In the genomic region with DNA sequence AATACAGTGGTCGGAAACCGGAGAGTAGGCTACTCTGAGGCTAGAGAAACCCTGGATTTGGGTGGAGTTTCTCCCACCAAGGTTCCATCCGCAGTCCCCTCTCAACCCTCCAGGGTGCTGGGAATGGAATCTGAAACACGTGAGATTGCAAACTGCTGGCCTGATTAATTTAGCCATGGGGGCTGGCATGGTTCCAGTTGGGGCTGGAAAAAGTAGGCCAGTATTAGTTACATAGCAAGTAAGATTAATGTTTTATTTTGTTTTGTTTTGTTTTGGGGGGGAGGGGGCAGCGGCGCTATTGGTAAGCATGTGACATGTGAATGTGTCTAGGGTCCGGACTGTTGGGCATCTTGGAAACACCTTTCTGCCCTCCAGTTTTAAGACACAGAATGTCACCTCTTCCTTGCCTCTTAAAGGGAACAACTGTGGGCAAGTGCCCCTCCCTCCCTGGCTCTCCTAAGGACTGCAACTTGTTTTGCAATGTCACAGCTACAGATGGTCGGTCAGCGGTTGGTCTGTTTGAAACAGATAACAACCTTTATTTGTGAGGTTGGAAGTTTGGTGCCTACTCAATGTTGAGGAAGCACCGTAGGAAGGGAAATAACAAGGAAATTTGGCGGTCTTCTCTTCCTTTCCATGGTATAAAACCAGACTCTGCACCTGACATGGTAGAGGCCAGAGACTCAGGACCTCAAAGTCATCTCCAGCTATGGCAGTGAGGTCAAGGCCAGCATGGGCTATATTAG, we compare ENCODE assay signal across 9 mouse cellular contexts. TPM values are rescaled to one million over a fixed set of nuclear protein-coding genes. Genes with fewer than 3 reads are reported as not detected.
DNase-seq lines count a peak whose midpoint lies in the region; ATAC-seq and TF ChIP-seq lines count a peak whose summit lies in the region.
"Had no signal": no experiment of that assay in that cellular context is flagged by ENCODE, and none has a peak within 500 bp of the region (broad histone marks: within the 10 kb centered on the region; RNA-seq: fewer than 3 reads in every experiment).

No protein-coding gene starts in this region.

- H3K27ac ChIP-seq in embryonic facial prominence, embryonic 14.5 days (replicated peaks; ENCODE audit: low read depth, low read length): no peak overlapping the region
- no peak overlapping the region; the same call in 1 of the 2 replicates for H3K27ac ChIP-seq in embryonic facial prominence, embryonic 10.5 days (replicated peaks)
- H3K27ac ChIP-seq in heart, embryonic 14.5 days (replicated peaks in 1 of 2; ENCODE audit: control insufficient read depth in 1 of 2, insufficient read depth in 1 of 2, low read depth in 2 of 2, low read length in 2 of 2): peak overlapping the region; percentile 39 to 63; a peak in 3 of 4 replicates
- H3K27ac ChIP-seq in liver, embryonic 12.5 days: peak overlapping the region; percentile 99
- no peak overlapping the region for H3K27ac ChIP-seq in midbrain, embryonic 11.5 days (ENCODE audit: low read depth, low read length)
- H3K27ac ChIP-seq: macrophage had no signal

- ATAC-seq in embryonic facial prominence, embryonic 14.5 days (ENCODE audit: low read depth): no peak; the same call in 1 of the 2 replicates
- ATAC-seq in Patski: peak; percentile 36
- ATAC-seq in heart, embryonic 14.5 days (ENCODE audit: insufficient number of reproducible peaks, insufficient read depth, low FRiP score, low read depth): no peak
- ATAC-seq in liver, embryonic 12.5 days: peak; percentile 86
- ATAC-seq in midbrain, embryonic 11.5 days (ENCODE audit: low FRiP score): no peak
- ATAC-seq in cerebellum, adult (ENCODE audit: insufficient number of reproducible peaks, low FRiP score, low TSS enrichment): no peak

- WGBS in embryonic facial prominence, embryonic 14.5 days: 72% methylated on average over 11 of the region's 11 CpGs
- 83% methylated on average over 11 of the region's 11 CpGs for WGBS in embryonic facial prominence, embryonic 10.5 days
- WGBS in heart, embryonic 14.5 days: 52% methylated on average over 11 of the region's 11 CpGs
- 41% methylated on average over 11 of the region's 11 CpGs for WGBS in liver, embryonic 12.5 days (ENCODE audit: insufficient replicate concordance)
- WGBS in midbrain, embryonic 11.5 days: 77% methylated on average over 11 of the region's 11 CpGs

- CTCF ChIA-PET in Patski (lab: Charles Lee): interaction anchor here (0.8 to 5.3 kb wide), 8 partner anchors 10 to 305 kb away, joined by 3 to 32 read pairs (median 4); partner anchors contain the start of gene Acsl1

- no peak overlapping the region for H3K4me2 ChIP-seq in embryonic facial prominence, embryonic 14.5 days (ENCODE audit: low read depth, low read length)
- H3K4me2 ChIP-seq in heart, embryonic 14.5 days (ENCODE audit: low read length): peak overlapping the region; percentile 4; the same call in 1 of the 2 replicates
- peak overlapping the region; percentile 71 for H3K4me2 ChIP-seq in liver, embryonic 12.5 days
- H3K4me2 ChIP-seq in midbrain, embryonic 11.5 days: no peak overlapping the region

- H3K9ac ChIP-seq in embryonic facial prominence, embryonic 14.5 days (ENCODE audit: low read depth, low read length): no peak overlapping the region
- no peak overlapping the region for H3K9ac ChIP-seq in heart, embryonic 14.5 days (ENCODE audit: low read length)
- H3K9ac ChIP-seq in liver, embryonic 12.5 days: peak overlapping the region; percentile 73
- no peak overlapping the region for H3K9ac ChIP-seq in midbrain, embryonic 11.5 days (ENCODE audit: low read length)

- peak; percentile 32 for DNase-seq in embryonic facial prominence, embryonic 14.5 days (ENCODE audit: low spot score)
- DNase-seq in embryonic facial prominence, embryonic 10.5 days (ENCODE audit: low spot score): no peak
- DNase-seq in Patski (ENCODE audit: low read depth, low spot score): no peak
- no peak for DNase-seq in ovary, adult 18-20 months (ENCODE audit: low spot score)
- no peak for DNase-seq in midbrain, embryonic 11.5 days (ENCODE audit: low spot score, missing footprints)

- H3K27me3 ChIP-seq in embryonic facial prominence, embryonic 14.5 days (replicated peaks; ENCODE audit: control insufficient read depth, insufficient read depth, low read length): no peaks in the 10 kb centered on the region
- H3K27me3 ChIP-seq in embryonic facial prominence, embryonic 10.5 days (replicated peaks; ENCODE audit: low read depth, poor library complexity, severe bottlenecking): no peaks in the 10 kb centered on the region
- no peaks in the 10 kb centered on the region for H3K27me3 ChIP-seq in Patski
- H3K27me3 ChIP-seq in heart, embryonic 14.5 days (ENCODE audit: control insufficient read depth, insufficient read depth, low read length): no peaks in the 10 kb centered on the region
- no peaks in the 10 kb centered on the region for H3K27me3 ChIP-seq in liver, embryonic 12.5 days (replicated peaks)
- H3K27me3 ChIP-seq in midbrain, embryonic 11.5 days (ENCODE audit: control insufficient read depth, insufficient read depth, low read length): no peaks in the 10 kb centered on the region

- no peak for TF ChIP-seq CTCF in Patski (IDR thresholded peaks at IDR 0.05)

- no peaks in the 10 kb centered on the region for H3K36me3 ChIP-seq in embryonic facial prominence, embryonic 14.5 days (ENCODE audit: control insufficient read depth, insufficient read depth, low read length)
- H3K36me3 ChIP-seq in embryonic facial prominence, embryonic 10.5 days (replicated peaks): no peaks in the 10 kb centered on the region
- no peaks in the 10 kb centered on the region for H3K36me3 ChIP-seq in heart, embryonic 14.5 days (ENCODE audit: control insufficient read depth, insufficient read depth, low read length)
- H3K36me3 ChIP-seq in liver, embryonic 12.5 days: no peaks in the 10 kb centered on the region
- H3K36me3 ChIP-seq in midbrain, embryonic 11.5 days (ENCODE audit: control insufficient read depth, insufficient read depth, low read length): no peaks in the 10 kb centered on the region

- in situ Hi-C loops in Patski (cut with MboI; ENCODE audit: low pct_unique_long_range_greater_than_20kb): loop anchor here (5.0 to 10.0 kb wide), 3 partner anchors 49 to 302 kb away; no protein-coding TSS in a partner anchor

- H3K9me3 ChIP-seq in embryonic facial prominence, embryonic 14.5 days (ENCODE audit: control insufficient read depth, low read length): no peaks in the 10 kb centered on the region
- no peaks in the 10 kb centered on the region for H3K9me3 ChIP-seq in embryonic facial prominence, embryonic 10.5 days
- no peaks in the 10 kb centered on the region for H3K9me3 ChIP-seq in heart, embryonic 14.5 days (ENCODE audit: control insufficient read depth, low read length)
- H3K9me3 ChIP-seq in liver, embryonic 12.5 days (replicated peaks): no peaks in the 10 kb centered on the region
- H3K9me3 ChIP-seq in midbrain, embryonic 11.5 days (ENCODE audit: control insufficient read depth, low read length): no peaks in the 10 kb centered on the region

- H3K4me1 ChIP-seq in embryonic facial prominence, embryonic 14.5 days (ENCODE audit: control insufficient read depth, insufficient read depth, low read length): peaks cover 10% of the 10 kb centered on the region; the same call in 1 of the 2 replicates
- no peaks in the 10 kb centered on the region for H3K4me1 ChIP-seq in embryonic facial prominence, embryonic 10.5 days
- peaks cover 7 to 8% of the 10 kb centered on the region in 2 experiments; a peak in 3 of 4 replicates for H3K4me1 ChIP-seq in heart, embryonic 14.5 days (ENCODE audit: control insufficient read depth in 2 of 2, insufficient read depth in 2 of 2, low read length in 2 of 2)
- peaks cover 54% of the 10 kb centered on the region for H3K4me1 ChIP-seq in liver, embryonic 12.5 days
- H3K4me1 ChIP-seq in midbrain, embryonic 11.5 days (ENCODE audit: control insufficient read depth, insufficient read depth, low read length): peaks cover 2% of the 10 kb centered on the region; the same call in 1 of the 2 replicates

- H3K4me3 ChIP-seq in embryonic facial prominence, embryonic 14.5 days (ENCODE audit: low read depth, low read length): no peak overlapping the region
- H3K4me3 ChIP-seq in embryonic facial prominence, embryonic 10.5 days: no peak overlapping the region
- H3K4me3 ChIP-seq in heart, embryonic 14.5 days (ENCODE audit: control insufficient read depth in 1 of 2, insufficient read depth in 1 of 2, low read depth in 1 of 2, low read length in 2 of 2): no peak overlapping the region
- peak overlapping the region; percentile 30 for H3K4me3 ChIP-seq in liver, embryonic 12.5 days
- H3K4me3 ChIP-seq in midbrain, embryonic 11.5 days (ENCODE audit: low read depth, low read length): no peak overlapping the region

- POLR2A ChIA-PET in Patski (lab: Charles Lee): interaction anchor here (1.0 kb wide), 1 partner anchor 58 kb away, joined by 3 read pairs; no protein-coding TSS in a partner anchor

RNA-seq across cellular contexts. Expression of gene Cenpu, which starts 5.2 kb away (rescaled TPM):
- 12.4 and 16.8 TPM in 2 replicates for polyA plus RNA-seq in embryonic facial prominence, embryonic 14.5 days (2014; fragmentation: Nextera tagmentation; extraction: Ambion mirVana)
- polyA plus RNA-seq in embryonic facial prominence, embryonic 10.5 days (2016; fragmentation: Nextera tagmentation; extraction: Ambion mirVana): 30.0 and 30.7 TPM in 2 replicates
- polyA plus RNA-seq in Patski (2021): 7.9 TPM
- polyA plus RNA-seq in heart, embryonic 14.5 days (2014; fragmentation: Nextera tagmentation; extraction: Ambion mirVana): 10.2 and 12.5 TPM in 2 replicates
- 20.7 and 22.2 TPM in 2 replicates for polyA plus RNA-seq in liver, embryonic 12.5 days (2016; fragmentation: Nextera tagmentation; extraction: Ambion mirVana)
- polyA plus RNA-seq in midbrain, embryonic 11.5 days (2014; fragmentation: Nextera tagmentation; extraction: Ambion mirVana): 32.6 and 35.3 TPM in 2 replicates

Comparison
In these comparisons a context has a peak if more than half of its experiments do, and no peak if none do; other contexts are left out.
1. ATAC-seq: peak in Patski (single experiment) and liver, embryonic 12.5 days (single experiment); none in embryonic facial prominence, embryonic 14.5 days (single experiment), heart, embryonic 14.5 days (single experiment), midbrain, embryonic 11.5 days (single experiment) and cerebellum, adult (single experiment).
2. H3K27ac ChIP-seq: peak in heart, embryonic 14.5 days (2 of 2) and liver, embryonic 12.5 days (single experiment); none in embryonic facial prominence, embryonic 14.5 days (single experiment), embryonic facial prominence, embryonic 10.5 days (single experiment) and midbrain, embryonic 11.5 days (single experiment).
3. H3K4me2 ChIP-seq: peak in heart, embryonic 14.5 days (single experiment) and liver, embryonic 12.5 days (single experiment); none in embryonic facial prominence, embryonic 14.5 days (single experiment) and midbrain, embryonic 11.5 days (single experiment).